Mouse (Mus musculus) CH12.LX (cell line): ENCODE data around the gene Uqcr11. TPM values are rescaled to one million over a fixed set of nuclear protein-coding genes. Genes with fewer than 3 reads are reported as not detected.
A peak's percentile ranks its signal among the peaks of the same experiment; 100 is the strongest.

Experiments
- DNase-seq: peaks from one replicate; pipeline ENCODE4 v3.0.0-alpha.2; 2013; ENCODE audit errors: extremely low read depth
- H3K27ac ChIP-seq: 2 replicates; pipeline ENCODE4 v1.5.1; 2012; ENCODE audit warnings: low read depth, mild to moderate bottlenecking, control low read depth, moderate library complexity; ENCODE audit not compliant: insufficient read depth
- H3K27me3 ChIP-seq: replicated peaks from 2 replicates; pipeline ENCODE3; 2012; ENCODE audit warnings: inconsistent platforms
- H3K36me3 ChIP-seq, 2 experiments: replicated peaks in 1 of 2; 2 replicates each; pipeline versions ENCODE3 to v1.6.1; 2012; ENCODE audit warnings: inconsistent platforms in 1 of 2, low read length in 1 of 2, mild to moderate bottlenecking in 1 of 2, mixed read lengths in 1 of 2, moderate library complexity in 1 of 2; ENCODE audit not compliant: control insufficient read depth in 1 of 2, insufficient read depth in 1 of 2
- H3K4me1 ChIP-seq, 2 experiments: 2 replicates each; pipeline ENCODE4 v1.6.1; 2012; ENCODE audit warnings: inconsistent platforms in 1 of 2, moderate library complexity in 1 of 2; ENCODE audit not compliant: insufficient read depth in 2 of 2, control insufficient read depth in 1 of 2
- H3K4me2 ChIP-seq: 2 replicates; pipeline ENCODE4 v1.6.1; 2012; ENCODE audit warnings: low read depth, mild to moderate bottlenecking, control low read depth; ENCODE audit not compliant: poor library complexity, insufficient read depth, severe bottlenecking
- H3K4me3 ChIP-seq, 3 experiments: fragments of 150-350 bp in 1 of 3; sonication (generic) in 1 of 3; replicated peaks in 1 of 3; 2 replicates each; pipeline versions ENCODE3 to v1.5.1; 2011 to 2012; ENCODE audit warnings: low read depth in 2 of 3, low read length in 2 of 3, mild to moderate bottlenecking in 2 of 3, moderate library complexity in 2 of 3, control low read depth in 1 of 3, improper control_type of control experiment in 1 of 3, inconsistent platforms in 1 of 3, mixed read lengths in 1 of 3; ENCODE audit not compliant: poor library complexity in 1 of 3
- H3K79me2 ChIP-seq: replicated peaks from 2 replicates; pipeline ENCODE4 v1.6.1; 2012; ENCODE audit warnings: mild to moderate bottlenecking, moderate library complexity; ENCODE audit not compliant: control insufficient read depth, poor library complexity, insufficient read depth, severe bottlenecking; ENCODE audit errors: extremely low read depth
- H3K9ac ChIP-seq: 2 replicates; pipeline ENCODE4 v1.6.1; 2012; ENCODE audit warnings: low read depth, mild to moderate bottlenecking, control low read depth, moderate library complexity; ENCODE audit not compliant: insufficient read depth
- H3K9me3 ChIP-seq: replicated peaks from 2 replicates; pipeline ENCODE3; 2012; ENCODE audit warnings: low read length, inconsistent platforms, mixed read lengths
- BHLHE40 ChIP-seq: IDR thresholded peaks from 2 replicates; pipeline ENCODE4 v1.6.1; 2011; ENCODE audit warnings: mild to moderate bottlenecking, low read depth, low read length, improper control_type of control experiment
- CHD2 ChIP-seq: IDR thresholded peaks from 2 replicates; pipeline ENCODE4 v1.6.1; 2011; ENCODE audit warnings: low read length, improper control_type of control experiment
- CTCF ChIP-seq, 2 experiments: IDR thresholded peaks in 1 of 2; conservative IDR thresholded peaks in 1 of 2; 2 replicates each; pipeline ENCODE4 v1.5.1; 2011 to 2012; ENCODE audit warnings: low read depth in 2 of 2, low read length in 2 of 2, improper control_type of control experiment in 1 of 2, inconsistent platforms in 1 of 2, mild to moderate bottlenecking in 1 of 2, moderate library complexity in 1 of 2
- E2F4 ChIP-seq: IDR thresholded peaks from 2 replicates; pipeline ENCODE4 v1.6.1; 2011; ENCODE audit warnings: low read depth, low read length, improper control_type of control experiment; ENCODE audit not compliant: insufficient replicate concordance
- HCFC1 ChIP-seq: IDR thresholded peaks from 2 replicates; pipeline ENCODE4 v1.6.1; 2012; ENCODE audit warnings: low read depth, mild to moderate bottlenecking, inconsistent platforms, low read length, improper control_type of control experiment
- KAT2A ChIP-seq: IDR thresholded peaks from 2 replicates; pipeline ENCODE4 v1.6.1; 2012; ENCODE audit warnings: low read length, improper control_type of control experiment, inconsistent platforms; ENCODE audit not compliant: insufficient replicate concordance
- MAFK ChIP-seq: IDR thresholded peaks from 2 replicates; pipeline ENCODE4 v1.6.1; 2011; ENCODE audit warnings: low read length, improper control_type of control experiment; ENCODE audit not compliant: insufficient replicate concordance
- MAX ChIP-seq: IDR thresholded peaks from 2 replicates; pipeline ENCODE4 v1.6.1; 2011; ENCODE audit warnings: low read length, improper control_type of control experiment
- MXI1 ChIP-seq: IDR thresholded peaks from 2 replicates; pipeline ENCODE4 v1.6.1; 2011; ENCODE audit warnings: mild to moderate bottlenecking, low read depth, low read length, improper control_type of control experiment
- MYC ChIP-seq: IDR thresholded peaks from 2 replicates; pipeline ENCODE4 v1.6.1; 2011; ENCODE audit warnings: low read depth, mild to moderate bottlenecking, improper control_type of control experiment, low read length
- NELFE ChIP-seq: IDR thresholded peaks from 2 replicates; pipeline ENCODE4 v1.6.1; 2011; ENCODE audit warnings: low read depth, low read length, improper control_type of control experiment
- NRF1 ChIP-seq: IDR thresholded peaks from 2 replicates; pipeline ENCODE4 v1.6.1; 2014; ENCODE audit warnings: low read depth, mild to moderate bottlenecking, inconsistent platforms, low read length, improper control_type of control experiment, moderate library complexity
- POLR2A ChIP-seq: IDR thresholded peaks from 2 replicates; pipeline ENCODE4 v1.6.1; 2011; ENCODE audit warnings: low read depth, mild to moderate bottlenecking, improper control_type of control experiment, low read length
- RAD21 ChIP-seq: IDR thresholded peaks from 2 replicates; pipeline ENCODE4 v1.6.1; 2011; ENCODE audit warnings: low read depth, mild to moderate bottlenecking, low read length, improper control_type of control experiment, moderate library complexity
- SMC3 ChIP-seq: IDR thresholded peaks from 2 replicates; pipeline ENCODE4 v1.6.1; 2011; ENCODE audit warnings: low read depth, low read length, improper control_type of control experiment
- TBP ChIP-seq: conservative IDR thresholded peaks from 2 replicates; pipeline ENCODE4 v1.6.1; 2011; ENCODE audit warnings: low read depth, low read length, improper control_type of control experiment
- ZC3H11A ChIP-seq: IDR thresholded peaks from 2 replicates; pipeline ENCODE4 v1.6.1; 2012; ENCODE audit warnings: low read depth, mild to moderate bottlenecking, inconsistent platforms, low read length, improper control_type of control experiment
- ZNF384 ChIP-seq: IDR thresholded peaks from 2 replicates; pipeline ENCODE4 v1.6.1; 2012; ENCODE audit warnings: low read depth, low read length, improper control_type of control experiment, inconsistent platforms
- dilution Hi-C: fragments of 300-500 bp; cut with MboI; formaldehyde crosslinking; loops from 2 replicates; pipeline ENCODE4 v1.14.3; 2020; ENCODE audit warnings: low sequenced_read_pairs; ENCODE audit not compliant: extremely low pct_unique_long_range_greater_than_20kb, extremely low pct_ligation_motif_present
- in situ Hi-C: fragments of 300-500 bp; cut with MboI; formaldehyde crosslinking; loops from 3 replicates; pipeline ENCODE4 v1.14.3; 2019; ENCODE audit warnings: low sequenced_read_pairs, low pct_ligation_motif_present, low pct_unique_long_range_greater_than_20kb, mixed read lengths
- polyA plus RNA-seq: library from polyadenylated mRNA; unstranded; fragments of >175 nt; gene quantifications from 2 replicates; pipeline ENCODE4 v1.2.1, GENCODE M21; 2012; ENCODE audit warnings: low read depth; ENCODE audit not compliant: insufficient read length
- total RNA-seq, 2 experiments: library from RNA; depleted of rRNA; stranded (reverse); fragments of 300-350 nt in 1 of 2; fragments of >200 nt in 1 of 2; gene quantifications; 2 replicates each; pipeline ENCODE4 v1.2.3; 2012 to 2014

The Uqcr11 gene
- total and polyA plus RNA-seq, 3 experiments = 206 to 466 (median 444) TPM

- H3K4me2 ChIP-seq = no peak overlapping the region
- TF ChIP-seq MYC (no peak), HCFC1 (no peak), E2F4 (no peak), POLR2A (no peak), CTCF (conservative IDR thresholded peaks at IDR 0.05 in 1 of 2, IDR thresholded peaks at IDR 0.05 in 1 of 2; ENCODE audit: low read depth in 2 of 2, low read length in 2 of 2) (peak; percentile 47 to 50; a peak in 3 of 4 replicates), TBP (no peak)
- no peak overlapping the region for H3K4me3 ChIP-seq
- H3K27me3 ChIP-seq = no peaks in the 10 kb centered on the region
- no peak overlapping the region for H3K9ac ChIP-seq
- H3K9me3 ChIP-seq = peaks cover 9% of the 10 kb centered on the region
- dilution Hi-C loops (no loop called here), in situ Hi-C loops (no loop called here)
- H3K27ac ChIP-seq = no peak overlapping the region
- peaks cover 17 to 28% of the 10 kb centered on the region in 2 experiments for H3K36me3 ChIP-seq
- H3K79me2 ChIP-seq = no peaks in the 10 kb centered on the region
- peaks cover 0 to 2% of the 10 kb centered on the region in 2 experiments; a peak in 2 of 4 replicates for H3K4me1 ChIP-seq
- no peak for DNase-seq
Measured at GRCm38 (mm10) chr10:80377716-80378115, 28.9 kb downstream of the Uqcr11 start.

GRCm38 (mm10) chr10:80376160-80376559, 30.5 kb downstream of the Uqcr11 start:
- dilution Hi-C loops = no loop called here

GRCm38 (mm10) chr10:80374063-80374462, 32.6 kb downstream of the Uqcr11 start:
- Histone ChIP-seq H3K79me2 (no peaks in the 10 kb centered on the region), H3K27me3 (peaks cover 7% of the 10 kb centered on the region), H3K4me3 (no peak overlapping the region), H3K4me1 (peaks cover 6 to 15% of the 10 kb centered on the region in 2 experiments), H3K9ac (no peak overlapping the region), H3K9me3 (peaks cover 9% of the 10 kb centered on the region), H3K4me2 (no peak overlapping the region), H3K36me3 (no peaks in the 10 kb centered on the region), H3K27ac (no peak overlapping the region)
- dilution Hi-C loops = no loop called here
- TF ChIP-seq SMC3 (peak; percentile 47), BHLHE40 (no peak), ZC3H11A (no peak), RAD21 (peak; percentile 77), CTCF (conservative IDR thresholded peaks at IDR 0.05 in 1 of 2, IDR thresholded peaks at IDR 0.05 in 1 of 2; ENCODE audit: low read depth in 2 of 2, low read length in 2 of 2) (peak; percentile 24 to 78; a peak in 3 of 4 replicates)
- DNase-seq = peak; percentile 70
- in situ Hi-C loops = loop anchor here (5.0 kb wide), 1 partner anchor 133 kb away; no protein-coding TSS in a partner anchor

More at GRCm38 (mm10) chr10:80376160-80376559, 30.5 kb downstream of the Uqcr11 start:
- in situ Hi-C loops = no loop called here
- DNase-seq = peak; percentile 94
- no peak overlapping the region for H3K27ac ChIP-seq
- no peaks in the 10 kb centered on the region for H3K79me2 ChIP-seq
- H3K27me3 ChIP-seq = peaks cover 3% of the 10 kb centered on the region
- H3K4me3 ChIP-seq = no peak overlapping the region
- TF ChIP-seq BHLHE40 (no peak), ZNF384 (peak; percentile 99), NELFE (no peak; the same call in 1 of the 2 replicates), KAT2A (no peak), MXI1 (peak; percentile 24; the same call in 1 of the 2 replicates), NRF1 (no peak), RAD21 (peak; percentile 90), CHD2 (no peak), MAX (no peak), ZC3H11A (peak; percentile 66), SMC3 (peak; percentile 88), CTCF (conservative IDR thresholded peaks at IDR 0.05 in 1 of 2, IDR thresholded peaks at IDR 0.05 in 1 of 2; ENCODE audit: low read depth in 2 of 2, low read length in 2 of 2) (peak; percentile 65 to 99), MAFK (no peak)
- H3K4me1 ChIP-seq = peaks cover 6 to 12% of the 10 kb centered on the region in 2 experiments
- peaks cover 9% of the 10 kb centered on the region for H3K9me3 ChIP-seq
- H3K4me2 ChIP-seq = no peak overlapping the region
- peaks cover 4 to 13% of the 10 kb centered on the region in 2 experiments for H3K36me3 ChIP-seq
- no peak overlapping the region for H3K9ac ChIP-seq
